Mouse (Mus musculus) cerebellum, adult (tissue): ENCODE data around the gene Zfp512b.
A peak's percentile ranks its signal among the peaks of the same experiment; 100 is the strongest.

Source experiments
- ATAC-seq: cut with Nextera tagmentation; 2 replicates; pipeline ENCODE4 v1.9.2; 2017; ENCODE audit warnings: mild to moderate bottlenecking, moderate library complexity, mixed read lengths; ENCODE audit not compliant: insufficient number of reproducible peaks, low FRiP score, low TSS enrichment

Gene Zfp512b

GRCm38 (mm10) chr2:181592231-181593041, at the start of gene Zfp512b:
Gene Zfp512b, minus strand, starts transcription at chr2:181592803.
- ATAC-seq: peak; percentile 45; the same call in 1 of the 2 replicates

- ATAC-seq: no peak
These were observed 43.3 kb upstream of the Zfp512b start for GRCm38 (mm10) chr2:181635865-181636264.

GRCm38 (mm10) chr2:181632624-181633023, 40.0 kb upstream of the Zfp512b start:
- peak; percentile 61; the same call in 1 of the 2 replicates for ATAC-seq

GRCm38 (mm10) chr2:181628471-181628870, 35.9 kb upstream of the Zfp512b start:
- no peak for ATAC-seq

- no peak for ATAC-seq
These were observed 30.8 kb upstream of the Zfp512b start for GRCm38 (mm10) chr2:181623401-181623800.

- ATAC-seq: no peak
These were observed 26.3 kb upstream of the Zfp512b start for GRCm38 (mm10) chr2:181618761-181619495.

- no peak for ATAC-seq
These were observed 9.8 kb upstream of the Zfp512b start for GRCm38 (mm10) chr2:181602367-181602766.

GRCm38 (mm10) chr2:181601751-181602145, 9.1 kb upstream of the Zfp512b start:
- ATAC-seq: no peak

GRCm38 (mm10) chr2:181600828-181601750, 8.5 kb upstream of the Zfp512b start:
- peak; percentile 76 for ATAC-seq

GRCm38 (mm10) chr2:181600226-181600758, 7.7 kb upstream of the Zfp512b start:
- no peak for ATAC-seq

- peak; percentile 19 for ATAC-seq
These were observed 6.1 kb upstream of the Zfp512b start, which contains the start of gene Samd10 for GRCm38 (mm10) chr2:181598454-181599351. Gene Samd10, minus strand, starts transcription at chr2:181599212.

GRCm38 (mm10) chr2:181597378-181598061, 4.9 kb upstream of the Zfp512b start:
- ATAC-seq: no peak

GRCm38 (mm10) chr2:181596221-181596960, 3.8 kb upstream of the Zfp512b start:
- ATAC-seq: no peak

- no peak for ATAC-seq
These were observed 2.5 kb upstream of the Zfp512b start for GRCm38 (mm10) chr2:181594946-181595696.

GRCm38 (mm10) chr2:181593937-181594336, 1.3 kb upstream of the Zfp512b start:
- ATAC-seq: no peak

- ATAC-seq: no peak
These were observed 429 bp upstream of the Zfp512b start for GRCm38 (mm10) chr2:181593042-181593421.

GRCm38 (mm10) chr2:181591528-181592085, 996 bp downstream of the Zfp512b start, which contains the start of gene Prpf6:
Gene Prpf6, plus strand, starts transcription at chr2:181591868.
- no peak for ATAC-seq
